Mouse (Mus musculus): ENCODE results near the gene Nomo1.

The Nomo1 gene

GRCm38 (mm10) chr7:46045882-46046281, 12.4 kb downstream of the Nomo1 start:
- DNase-seq (ENCODE audit: low read depth, low spot score): no peak

- DNase-seq (ENCODE audit: low read depth, low spot score): no peak
Observed at GRCm38 (mm10) chr7:46047873-46048562, 14.5 kb downstream of the Nomo1 start.

- no peak for DNase-seq (ENCODE audit: low read depth, low spot score)
Observed at GRCm38 (mm10) chr7:46049981-46050380, 16.5 kb downstream of the Nomo1 start.

GRCm38 (mm10) chr7:46052161-46052821, 18.8 kb downstream of the Nomo1 start:
- DNase-seq (ENCODE audit: low read depth, low spot score): no peak

DNA sequence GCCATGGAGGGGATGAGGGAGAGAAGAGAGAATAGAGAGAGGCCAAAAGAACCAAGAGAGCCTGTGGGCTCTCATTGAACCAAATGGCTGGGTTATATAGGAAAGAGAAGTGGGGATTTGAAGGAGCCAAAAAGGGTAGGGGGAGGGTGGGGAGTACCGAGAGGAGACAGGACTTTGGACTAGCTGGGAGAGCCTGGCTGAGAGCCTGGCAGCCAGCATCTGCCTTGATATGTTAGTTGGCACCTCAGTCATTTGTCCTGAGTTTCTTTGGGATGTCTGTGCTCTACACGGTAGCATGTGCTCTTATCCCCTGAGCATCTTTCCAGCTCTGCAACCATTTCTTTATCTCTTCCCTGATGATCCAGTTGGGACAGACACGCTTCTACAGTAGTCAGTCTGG, 20.1 kb downstream of the Nomo1 start:
- no peak for DNase-seq (ENCODE audit: low read depth, low spot score)

- DNase-seq (ENCODE audit: low read depth, low spot score): no peak
Observed at GRCm38 (mm10) chr7:46058882-46059281, 25.4 kb downstream of the Nomo1 start.

GRCm38 (mm10) chr7:46060688-46061087, 27.2 kb downstream of the Nomo1 start:
- no peak for DNase-seq (ENCODE audit: low read depth, low spot score)

GRCm38 (mm10) chr7:46061614-46062013, 28.1 kb downstream of the Nomo1 start:
- DNase-seq (ENCODE audit: low read depth, low spot score): no peak

GRCm38 (mm10) chr7:46063296-46063695, 29.8 kb downstream of the Nomo1 start:
- no peak for DNase-seq (ENCODE audit: low read depth, low spot score)

DNA sequence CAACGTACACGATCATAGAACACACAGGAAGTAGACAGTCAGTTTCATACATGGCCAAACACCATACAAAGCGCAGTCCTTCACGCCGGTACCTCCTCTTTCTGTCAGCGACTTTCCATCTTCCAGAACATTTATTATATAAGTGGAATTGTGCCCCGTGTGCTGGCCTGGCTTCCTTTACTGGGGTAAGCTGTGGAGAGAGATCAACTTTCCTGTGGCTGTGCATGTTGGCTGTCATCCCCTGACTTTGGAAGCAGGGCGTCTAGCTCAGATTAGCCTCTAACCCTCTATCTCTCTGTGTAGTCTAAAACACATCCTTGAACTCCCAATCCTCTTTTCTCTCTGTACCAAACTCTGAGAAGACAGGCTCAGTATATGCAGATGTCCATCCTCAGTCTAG, 35.3 kb downstream of the Nomo1 start:
- no peak for DNase-seq (ENCODE audit: low read depth, low spot score)

- DNase-seq (ENCODE audit: low read depth, low spot score): no peak
Observed at GRCm38 (mm10) chr7:46076844-46077243, 43.3 kb downstream of the Nomo1 start.

- no peak for DNase-seq (ENCODE audit: low read depth, low spot score)
Observed at GRCm38 (mm10) chr7:46077675-46078074, 44.2 kb downstream of the Nomo1 start.

DNA sequence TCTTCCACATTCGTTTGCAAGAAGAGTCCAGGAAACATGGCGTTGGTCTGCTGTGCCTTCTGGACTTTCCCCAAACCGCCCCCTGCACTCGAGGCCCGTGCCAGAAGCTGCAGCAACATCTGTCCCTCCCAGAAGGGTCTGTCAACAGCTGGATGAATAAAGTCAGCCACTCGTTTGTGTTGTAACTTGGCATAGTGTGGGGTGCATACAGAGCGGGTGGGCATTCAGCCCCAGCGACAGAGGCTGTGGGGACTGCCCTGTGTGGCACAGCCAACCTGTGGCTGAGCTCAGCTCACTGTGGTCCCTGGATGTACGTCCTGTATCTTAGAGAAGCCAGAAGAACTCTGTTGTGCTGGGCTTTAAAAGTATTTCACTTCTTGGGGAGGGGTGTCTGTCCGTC, 50.5 kb downstream of the Nomo1 start:
- no peak for DNase-seq (ENCODE audit: low read depth, low spot score)

- DNase-seq (ENCODE audit: low read depth, low spot score): no peak
Observed at GRCm38 (mm10) chr7:46084839-46085513, 51.5 kb downstream of the Nomo1 start.

- no peak for DNase-seq (ENCODE audit: low read depth, low spot score)
Observed at GRCm38 (mm10) chr7:46086378-46086777, 52.9 kb downstream of the Nomo1 start.

DNA sequence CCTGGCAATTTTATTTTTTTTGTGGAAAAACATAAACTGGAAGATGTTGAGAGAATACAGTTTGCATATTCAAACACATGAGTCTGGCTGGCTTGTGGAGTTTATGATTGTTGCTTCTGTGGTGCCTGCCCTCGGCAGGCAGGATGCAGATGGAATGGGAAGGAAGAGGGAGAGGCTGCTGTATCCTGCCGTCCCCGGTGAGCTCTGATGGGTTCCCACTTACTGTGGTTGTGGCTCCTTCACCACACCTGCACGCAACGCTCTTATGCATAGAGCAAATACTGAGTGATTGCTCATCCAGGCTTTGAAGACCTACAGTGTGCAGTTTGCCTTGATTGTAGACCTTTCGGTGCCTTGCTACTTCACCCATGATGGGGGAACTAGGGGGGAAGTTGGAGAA, 54.7 kb downstream of the Nomo1 start:
- DNase-seq (ENCODE audit: low read depth, low spot score): no peak

GRCm38 (mm10) chr7:46092803-46093202, 59.3 kb downstream of the Nomo1 start:
- DNase-seq (ENCODE audit: low read depth, low spot score): no peak

- DNase-seq (ENCODE audit: low read depth, low spot score): peak; percentile 59
Observed at GRCm38 (mm10) chr7:46096136-46096535, 62.6 kb downstream of the Nomo1 start.

DNA sequence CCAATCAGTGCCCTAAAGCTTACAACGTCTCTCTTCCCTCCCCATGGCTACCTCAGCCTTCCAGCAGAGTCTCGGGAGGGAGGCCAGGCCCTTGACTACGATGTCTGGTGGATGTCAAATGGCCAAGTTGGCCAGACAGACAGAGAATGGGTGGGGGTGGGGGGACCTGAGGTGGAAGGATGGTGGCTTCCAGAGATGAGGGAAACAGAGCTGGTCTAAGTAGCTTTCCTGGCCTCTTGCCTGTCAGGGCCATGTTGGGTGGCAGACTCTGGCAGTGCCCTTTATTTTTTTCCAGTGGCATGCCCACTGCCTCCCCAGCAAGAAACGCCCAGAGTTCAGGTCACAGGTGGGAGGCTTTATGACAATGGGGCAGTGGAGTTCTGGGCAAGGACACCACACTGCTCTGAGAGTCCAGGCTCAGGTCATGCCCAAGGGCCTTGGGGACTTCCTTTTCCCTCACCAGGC, 63.9 kb downstream of the Nomo1 start:
- no peak for DNase-seq (ENCODE audit: low read depth, low spot score)

- DNase-seq (ENCODE audit: low read depth, low spot score): no peak
Observed at GRCm38 (mm10) chr7:46098221-46098918, 64.9 kb downstream of the Nomo1 start.

DNA sequence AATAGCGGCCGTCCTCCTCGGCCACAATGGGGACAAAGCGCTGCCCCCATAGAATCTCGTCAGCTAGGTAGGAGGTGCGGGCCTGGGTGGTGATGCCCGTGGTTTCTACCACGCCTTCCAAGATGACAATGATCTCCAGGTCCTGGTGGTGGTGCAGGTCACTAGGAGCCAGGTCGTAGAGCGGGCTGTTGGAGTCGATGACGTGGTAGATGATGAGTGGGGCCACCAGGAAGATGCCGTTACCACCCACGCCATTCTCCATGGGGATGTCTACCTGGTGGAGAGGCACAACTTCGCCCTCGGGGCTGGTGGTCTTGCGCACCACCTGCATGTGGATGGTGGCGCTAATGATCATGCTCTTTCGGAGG, 65.4 kb downstream of the Nomo1 start:
- DNase-seq (ENCODE audit: low read depth, low spot score): no peak

DNA sequence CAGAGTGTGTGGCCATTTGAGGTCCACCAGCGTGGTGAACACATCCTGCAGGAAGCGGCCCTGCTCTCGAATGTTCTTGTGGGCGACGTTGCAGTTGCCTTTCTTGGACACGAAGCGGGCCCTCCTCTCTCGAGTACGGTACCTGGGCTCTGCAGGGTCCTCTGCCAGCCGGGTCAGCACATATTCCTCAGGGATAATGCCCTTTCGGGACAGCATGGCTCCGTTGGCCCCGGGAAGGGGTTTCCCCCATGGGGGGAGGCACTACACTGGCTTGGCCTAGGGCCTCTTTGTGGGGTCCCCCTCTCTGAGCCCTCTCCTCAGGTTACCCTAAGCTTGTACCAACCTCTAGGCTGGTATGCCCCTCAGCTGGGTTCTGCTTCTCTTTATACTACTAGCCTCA, 66.2 kb downstream of the Nomo1 start:
- no peak for DNase-seq (ENCODE audit: low read depth, low spot score)

Measured in retina, adult 2 months (tissue).